Mouse (Mus musculus) frontal cortex, postnatal 36 days (tissue): Measurements from ENCODE around the gene Zfp143.

ENCODE experiments used
- DNase-seq, 2 experiments: peaks; one replicate each; pipeline ENCODE4 v3.0.0; 2022; ENCODE audit warnings: low spot score in 2 of 2

Zfp143 gene

DNA sequence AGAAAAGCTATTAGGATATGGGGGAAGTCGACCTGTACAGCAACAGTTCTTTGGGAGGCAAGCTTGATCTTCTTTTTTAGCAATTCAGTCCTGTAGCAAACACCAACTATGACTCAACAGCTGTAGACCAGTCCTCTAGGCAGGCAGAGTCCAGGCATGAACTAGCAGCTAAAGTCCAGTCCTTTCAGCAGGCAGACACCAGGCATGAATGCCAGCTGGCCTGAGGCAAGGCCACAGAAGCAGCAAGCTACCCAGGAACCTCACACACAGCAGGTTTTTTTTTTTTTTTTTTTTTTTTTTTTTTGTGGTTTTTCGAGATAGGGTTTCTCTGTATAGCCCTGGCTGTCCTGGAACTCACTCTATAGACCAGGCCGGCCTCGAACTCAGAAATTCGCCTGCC lies 73.0 kb downstream of the Zfp143 start:
- no peak for DNase-seq

GRCm38 (mm10) chr7:110138538-110138937 lies 77.5 kb downstream of the Zfp143 start:
- no peak for DNase-seq

DNA sequence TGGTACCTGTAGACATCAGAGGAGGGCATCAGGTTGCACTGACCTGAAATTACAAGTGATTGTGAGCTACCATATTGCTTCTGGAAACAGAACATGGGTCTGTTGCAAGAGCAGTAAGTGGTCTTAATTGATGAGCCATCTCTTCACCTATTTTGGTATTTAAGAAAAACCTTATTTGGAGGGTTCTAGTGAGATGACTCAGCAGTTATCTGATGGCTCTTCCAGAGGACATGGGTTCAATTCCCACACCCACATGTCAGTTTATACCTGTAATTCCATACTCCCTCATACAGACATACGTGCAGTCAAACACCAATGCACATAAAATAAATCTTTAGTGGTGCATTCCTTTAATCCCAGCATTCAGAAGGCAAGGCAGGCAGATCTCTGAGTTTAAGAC lies 82.8 kb downstream of the Zfp143 start:
- DNase-seq = no peak
